Mouse (Mus musculus) c-Kit-positive CD71-negative TER-119-negative erythroid progenitor cells, embryonic 14.5 days (primary cell): Measurements from ENCODE around the gene Rhox4e.
"Not testable (repeated sequence)": the region's sequence is repeated elsewhere in the genome, so short reads cannot be mapped to it uniquely, and the experiment has no call there.

Experiments used
- DNase-seq: peaks from one replicate; pipeline ENCODE4 v3.0.0-alpha.2; 2013; ENCODE audit warnings: low read depth

Gene Rhox4e

GRCm38 (mm10) chrX:37557112-37557511, at the start of gene Rhox4e:
Gene Rhox4e, plus strand, starts transcription at chrX:37557412.
- DNase-seq = not testable (repeated sequence)

GRCm38 (mm10) chrX:37514059-37514458, 43.2 kb upstream of the Rhox4e start, which contains the start of gene Rhox4d:
Gene Rhox4d, plus strand, starts transcription at chrX:37514359.
- not testable (repeated sequence) for DNase-seq

GRCm38 (mm10) chrX:37530152-37530551, 27.1 kb upstream of the Rhox4e start, which contains the start of gene Rhox2e:
Gene Rhox2e, plus strand, starts transcription at chrX:37530452.
- not testable (repeated sequence) for DNase-seq

GRCm38 (mm10) chrX:37541719-37542118, 15.5 kb upstream of the Rhox4e start, which contains the start of gene Rhox3e:
Gene Rhox3e, plus strand, starts transcription at chrX:37542019.
- DNase-seq = not testable (repeated sequence)

GRCm38 (mm10) chrX:37571105-37571504, 13.9 kb downstream of the Rhox4e start, which contains the start of gene Rhox2f:
Gene Rhox2f, plus strand, starts transcription at chrX:37571405.
- DNase-seq = not testable (repeated sequence)

GRCm38 (mm10) chrX:37572638-37573037, 15.4 kb downstream of the Rhox4e start:
- DNase-seq = not testable (repeated sequence)

- DNase-seq = not testable (repeated sequence)
Measured at GRCm38 (mm10) chrX:37580692-37581091, 23.5 kb downstream of the Rhox4e start, which contains the start of gene Rhox3f. Gene Rhox3f, plus strand, starts transcription at chrX:37580992.

GRCm38 (mm10) chrX:37607604-37608003, 50.4 kb downstream of the Rhox4e start, which contains the start of gene Rhox4f:
Gene Rhox4f, minus strand, starts transcription at chrX:37607704.
- not testable (repeated sequence) for DNase-seq
